Mouse (Mus musculus) cerebellum, adult 11-12 months (tissue): ENCODE measurements around the gene Col2a1.

Source experiments
- DNase-seq: peaks from one replicate; pipeline ENCODE4 v3.0.0; 2022

Gene Col2a1

DNA sequence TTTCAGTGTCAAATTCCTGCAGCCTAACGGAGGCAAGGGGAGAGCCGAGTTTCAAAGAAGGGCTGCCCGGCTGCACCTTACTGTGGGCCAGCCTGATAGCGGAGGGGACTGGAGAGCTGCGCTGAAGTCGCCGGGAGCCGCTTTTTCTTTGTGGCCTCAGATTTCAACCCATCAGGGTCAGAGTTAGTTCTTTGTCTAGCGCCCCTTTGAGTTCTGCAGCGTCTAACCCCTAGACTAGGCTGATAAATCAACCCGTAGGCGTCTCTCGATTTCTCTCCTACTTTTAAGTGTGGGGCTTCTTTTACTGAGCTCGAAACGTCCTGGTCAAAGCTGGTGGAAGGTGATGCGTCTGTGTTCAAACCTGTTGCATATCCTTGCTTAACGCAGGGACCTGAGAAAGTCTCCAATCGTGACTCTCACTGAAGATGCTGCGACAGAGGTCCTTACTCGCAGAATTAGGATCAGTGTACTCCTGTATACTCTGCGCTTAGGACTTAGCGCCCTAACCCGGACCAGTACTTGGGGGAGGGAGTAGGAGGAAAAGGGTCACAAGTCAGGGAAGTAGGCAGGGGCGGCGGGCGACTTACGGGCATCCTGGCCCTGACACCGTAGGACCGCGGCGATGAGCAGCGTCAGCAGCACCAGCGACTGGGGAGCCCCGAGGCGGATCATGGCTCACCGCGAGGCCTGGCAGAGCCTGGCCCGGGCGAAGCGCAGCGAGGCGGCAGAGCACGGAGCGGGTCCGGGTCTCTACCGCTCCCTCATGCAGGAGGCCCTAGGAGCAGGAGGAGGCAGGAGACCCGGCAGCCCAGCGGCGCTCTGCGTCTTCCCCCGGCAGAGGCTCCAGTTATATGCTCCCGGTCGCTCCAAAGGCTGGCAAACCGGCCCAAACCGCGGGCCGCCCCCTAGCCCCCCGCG lies at the start of gene Col2a1:
TSS of gene Col2a1 (minus strand) at position 874 of the 918 bp plus-strand sequence.
- no peak for DNase-seq

DNA sequence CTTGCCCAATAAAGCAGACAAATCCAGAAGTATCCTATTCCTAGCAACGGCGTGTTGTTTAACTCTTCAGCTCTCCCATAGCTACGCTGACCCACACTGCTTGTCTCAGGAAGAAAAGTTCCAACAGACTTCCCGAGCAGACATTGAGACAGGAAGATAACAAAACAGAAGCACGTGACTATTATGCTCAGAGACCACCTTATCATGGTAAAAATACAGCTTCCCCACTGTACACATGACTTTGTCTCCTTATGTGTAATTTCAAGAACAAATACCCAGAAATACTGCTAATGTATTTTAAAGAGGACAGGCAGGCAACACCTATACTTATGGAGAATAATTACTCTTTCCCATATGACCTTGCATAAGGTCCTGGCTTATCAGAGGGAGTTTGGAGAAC lies 47.2 kb upstream of the Col2a1 start:
- no peak for DNase-seq

DNA sequence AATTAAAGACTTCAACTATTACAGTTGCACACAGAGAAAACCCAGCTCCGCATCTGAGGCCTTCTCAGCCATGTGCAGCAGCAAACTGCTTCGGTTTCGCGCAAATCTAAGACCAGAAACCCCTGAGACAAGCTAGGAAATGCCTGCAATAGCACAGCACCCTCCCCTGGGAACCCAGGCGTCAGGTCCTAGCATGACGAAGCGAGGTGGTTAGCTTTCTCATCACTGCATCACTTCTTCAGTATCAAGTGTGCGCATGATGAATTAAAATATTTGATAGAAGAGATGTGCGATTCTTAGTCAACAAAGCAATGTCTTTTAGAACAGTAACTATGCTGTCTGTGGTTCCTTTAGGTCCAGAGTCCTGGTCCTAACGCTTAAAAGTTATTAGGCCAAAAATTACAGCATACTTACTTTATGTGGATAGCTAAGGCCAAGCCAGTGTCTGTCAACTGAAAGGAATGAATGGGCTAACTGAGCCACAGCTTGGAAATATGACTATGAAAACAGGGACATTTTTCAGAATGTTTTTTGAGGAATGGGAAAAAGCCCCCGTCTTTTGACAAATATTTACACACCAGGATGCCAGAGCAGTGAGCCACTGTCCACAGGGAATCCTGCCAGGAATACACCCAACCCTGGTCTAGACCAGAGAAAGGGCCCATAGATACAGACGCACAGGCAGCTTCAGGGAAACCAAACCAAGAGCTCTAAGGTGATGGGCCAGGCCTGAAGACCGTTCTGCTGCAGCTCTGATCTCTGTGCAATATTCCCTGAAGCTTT lies 44.6 kb upstream of the Col2a1 start:
- DNase-seq = no peak

DNA sequence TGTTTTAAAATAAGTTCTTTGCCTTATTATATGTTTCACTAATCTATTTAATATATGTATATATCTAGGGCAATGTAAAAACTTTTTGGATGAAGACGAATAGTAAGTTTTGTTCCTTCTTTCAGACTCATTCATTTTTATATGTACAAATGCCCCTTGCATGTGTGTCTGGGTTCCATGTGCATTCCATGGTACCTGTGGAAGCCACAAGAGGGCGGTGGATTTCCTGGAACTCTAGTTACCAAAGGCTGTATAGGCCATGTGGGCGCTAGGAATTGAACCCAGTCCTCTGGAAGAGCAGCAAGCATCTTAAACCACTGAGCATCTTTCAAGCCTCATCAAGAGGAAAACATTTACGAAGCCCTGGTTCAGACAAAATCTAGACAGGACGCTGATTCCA lies 39.9 kb upstream of the Col2a1 start:
- no peak for DNase-seq

DNA sequence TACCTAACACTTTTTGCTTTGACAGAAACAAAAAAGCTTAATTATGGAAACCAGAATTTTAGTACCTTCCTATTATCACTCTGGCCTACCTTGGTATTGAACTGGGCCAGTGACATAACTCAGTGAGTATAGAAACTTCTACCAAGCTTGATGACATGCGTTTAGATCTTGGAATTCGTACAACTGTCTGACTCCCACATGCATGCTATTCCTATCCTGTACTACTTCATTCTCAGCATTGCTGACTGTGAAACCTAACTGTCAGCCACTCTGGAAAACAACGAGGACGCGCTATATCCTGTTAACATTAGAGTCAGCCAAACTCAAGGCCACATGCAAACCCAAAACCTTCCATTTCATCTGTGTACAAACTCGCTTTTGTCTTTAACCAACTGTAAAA lies 39.5 kb upstream of the Col2a1 start:
- no peak for DNase-seq

DNA sequence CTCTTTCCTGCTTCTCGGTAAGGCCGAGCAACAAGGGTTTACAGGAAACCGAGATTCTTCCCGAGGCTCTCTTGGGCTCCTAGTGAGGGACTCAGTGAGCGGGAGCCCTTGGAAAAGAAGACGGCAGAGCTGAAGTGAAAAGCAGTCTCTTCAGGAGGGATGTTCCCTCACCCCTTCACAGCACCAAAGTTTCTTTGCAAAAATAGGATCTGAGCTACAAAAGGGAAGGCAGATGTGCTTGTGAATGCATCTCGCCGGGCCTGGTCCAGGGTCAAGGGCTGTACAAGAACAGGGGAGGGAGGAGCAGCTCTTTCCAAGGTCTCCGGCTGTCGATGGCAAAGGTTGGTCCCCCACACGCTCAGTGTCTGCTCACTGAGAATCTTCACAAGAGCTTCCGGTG lies 38.0 kb upstream of the Col2a1 start:
- no peak for DNase-seq

DNA sequence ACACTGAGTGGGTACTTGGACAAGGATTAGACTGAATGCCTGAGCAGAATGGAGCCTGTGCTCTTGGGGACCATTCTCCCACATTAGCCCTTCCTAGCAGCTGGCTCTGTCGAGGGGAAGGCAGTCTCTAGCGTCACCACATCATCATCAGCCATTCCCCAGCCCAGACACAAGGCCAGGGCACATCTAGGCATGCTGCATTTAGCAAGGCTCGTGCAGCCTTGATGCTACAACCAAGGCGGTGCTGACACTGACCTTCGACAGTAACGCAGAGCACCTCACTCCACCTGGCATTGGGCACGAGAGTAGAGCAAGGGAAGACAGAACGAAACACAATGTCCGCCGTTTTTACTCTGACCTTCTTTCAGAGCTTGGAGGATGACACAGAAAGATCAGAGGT lies 35.2 kb upstream of the Col2a1 start:
- no peak for DNase-seq

DNA sequence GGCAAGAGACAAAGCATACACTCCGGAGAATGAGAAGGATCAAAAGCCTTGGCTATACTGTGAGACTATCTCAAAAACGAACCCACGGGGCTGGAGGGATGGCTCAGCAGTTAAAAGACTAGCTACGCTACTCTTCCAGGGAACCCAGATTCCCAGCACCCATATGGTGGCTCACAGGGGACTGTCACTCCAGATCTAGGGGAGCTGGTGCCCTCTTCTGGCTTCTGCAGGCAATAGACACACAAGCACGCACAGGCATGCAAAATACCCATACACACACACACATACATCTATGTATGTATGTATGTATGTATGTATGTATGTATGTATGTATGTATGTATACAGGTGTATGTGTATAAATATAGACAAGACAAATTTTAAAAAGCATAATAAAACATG lies 32.1 kb upstream of the Col2a1 start:
- DNase-seq = no peak

DNA sequence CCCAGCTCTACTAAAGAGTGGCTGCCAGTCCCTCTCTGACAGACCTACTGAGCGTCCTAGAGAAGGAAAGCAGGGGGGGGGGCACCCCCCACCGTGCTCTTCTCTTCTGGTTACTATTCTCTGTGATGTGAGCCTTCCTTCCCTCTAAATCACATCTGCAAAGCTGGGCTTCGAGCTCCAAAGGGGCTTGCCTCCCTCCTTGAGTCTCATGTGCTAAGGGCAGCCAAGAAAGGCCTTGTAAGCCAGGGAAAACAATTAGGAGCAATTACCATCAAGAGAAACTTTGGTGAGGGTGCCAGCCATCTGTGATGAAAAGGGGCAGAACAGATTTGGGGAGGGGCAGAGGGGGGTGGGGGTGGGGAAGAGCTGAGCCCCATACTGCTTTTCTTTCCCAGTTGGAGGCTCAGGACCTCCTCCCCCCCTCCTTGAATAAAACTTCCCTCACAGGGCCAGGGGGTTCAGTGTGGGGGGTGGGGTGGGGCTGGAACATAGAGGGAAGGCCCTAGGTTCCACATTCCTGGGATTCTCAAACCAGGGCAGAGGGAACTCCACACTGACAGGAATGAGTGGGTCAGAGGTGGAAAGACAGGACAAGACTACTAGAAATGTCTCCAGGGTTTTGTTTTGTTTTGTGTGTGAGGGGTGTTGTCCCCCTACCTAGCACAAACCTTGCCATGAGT lies 30.7 kb upstream of the Col2a1 start:
- DNase-seq = no peak

DNA sequence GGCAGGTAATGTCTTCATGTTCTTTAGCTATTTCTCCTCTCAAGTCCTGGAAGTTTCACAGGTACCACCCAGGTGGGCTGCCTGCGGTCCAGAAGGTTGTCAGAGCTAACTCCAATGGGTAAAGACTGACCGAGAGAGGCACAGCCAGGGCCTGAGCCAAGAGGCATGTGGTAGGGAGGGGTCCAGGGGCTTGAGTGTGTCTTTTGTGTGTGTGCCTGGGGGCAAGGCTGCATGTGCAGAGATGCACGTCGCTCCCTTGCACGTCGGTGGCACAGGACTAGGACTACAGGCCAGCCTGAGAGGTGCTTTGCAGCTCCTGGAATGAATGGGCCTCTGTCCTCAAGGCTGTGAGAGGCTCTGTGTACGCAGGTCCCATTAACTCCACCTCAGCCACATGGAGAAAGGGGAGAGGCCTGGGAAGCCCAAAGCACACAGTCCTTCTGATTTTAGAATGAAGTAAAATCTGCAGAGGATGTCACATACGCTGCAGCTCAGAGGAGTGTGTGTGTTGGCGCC lies 28.8 kb upstream of the Col2a1 start:
- DNase-seq = no peak

DNA sequence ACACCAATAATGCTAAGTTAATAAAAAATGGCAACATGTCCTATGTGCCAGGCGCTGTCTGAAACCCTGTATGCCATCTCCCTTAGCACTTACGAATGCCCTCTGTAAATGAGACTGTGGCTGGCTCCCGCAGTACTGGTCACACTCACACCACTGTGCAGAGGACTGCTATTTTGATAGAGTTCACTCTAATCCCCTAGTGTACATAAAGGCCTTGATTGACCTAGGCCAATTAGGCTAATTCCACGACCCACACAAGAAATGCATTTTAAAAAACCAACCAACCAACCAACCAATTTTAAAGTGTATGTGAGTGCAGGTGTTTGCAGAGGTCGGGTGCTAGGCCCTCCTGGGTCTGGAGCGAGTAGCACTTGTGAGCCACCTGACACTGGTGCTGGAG lies 25.3 kb upstream of the Col2a1 start:
- DNase-seq = no peak

DNA sequence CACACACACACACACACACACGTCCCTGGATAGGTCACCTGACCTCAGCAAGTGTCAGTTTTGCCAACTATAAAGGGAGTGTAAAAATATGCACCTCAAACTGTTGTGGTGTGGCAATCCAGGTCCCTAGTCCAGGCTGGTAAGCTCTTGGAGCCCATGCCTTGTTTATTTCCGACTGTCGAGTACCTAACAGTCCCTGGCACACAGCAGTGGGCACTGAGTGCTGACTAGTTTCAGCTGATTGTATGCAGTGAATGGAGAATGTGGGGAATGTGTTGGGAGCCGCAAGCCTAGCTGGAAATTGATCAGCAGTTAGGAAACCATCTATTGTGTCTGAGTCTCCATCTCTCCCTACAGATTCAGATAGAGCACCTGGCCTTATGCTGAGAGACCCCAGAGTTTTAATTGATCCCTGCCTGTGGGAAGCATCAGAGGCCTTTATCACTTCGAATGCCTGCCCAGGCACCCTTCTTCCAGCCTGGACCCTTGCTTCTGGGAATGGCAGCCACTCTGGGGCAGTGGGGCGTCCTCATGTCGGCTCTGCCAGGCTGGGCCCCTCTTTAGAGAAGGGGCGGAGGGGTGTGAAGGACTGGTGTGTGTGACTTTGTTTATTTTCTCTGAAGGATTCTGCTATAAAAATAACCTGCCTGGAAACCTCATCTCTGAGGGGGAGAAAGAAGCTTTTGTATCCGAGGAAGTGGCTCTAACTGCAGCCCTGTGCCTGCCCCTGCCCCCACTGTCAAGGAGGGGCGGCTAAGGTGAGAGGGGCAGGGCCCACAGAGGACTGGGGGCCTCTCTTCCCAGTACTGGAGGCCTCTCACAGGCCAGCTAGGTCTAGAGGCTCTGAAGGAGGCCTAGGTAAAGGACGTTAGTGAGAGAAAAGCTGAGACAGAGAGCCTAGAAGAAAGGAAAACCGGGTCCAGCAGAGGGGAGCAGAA lies 22.7 kb upstream of the Col2a1 start:
- no peak for DNase-seq

DNA sequence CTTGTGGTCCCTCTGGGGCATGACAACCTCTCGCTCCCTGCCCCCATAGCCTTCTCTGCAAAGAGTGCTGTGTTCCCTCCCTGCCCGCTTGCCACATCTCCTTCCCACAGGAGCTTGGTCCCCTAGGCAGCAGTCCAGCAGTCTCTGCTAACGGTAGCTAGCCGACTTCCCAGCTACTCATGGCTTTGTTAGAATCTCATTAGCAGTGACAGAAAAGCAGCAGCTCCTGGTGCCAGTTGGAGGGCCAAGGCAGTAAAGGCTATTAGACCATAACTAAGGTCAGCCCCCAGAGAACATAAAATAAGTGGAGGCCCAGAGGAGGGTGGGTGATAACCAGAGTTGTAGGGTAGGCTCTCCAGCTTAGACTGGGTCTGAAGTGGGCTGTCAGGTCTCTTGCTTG lies 21.1 kb upstream of the Col2a1 start:
- DNase-seq = no peak

DNA sequence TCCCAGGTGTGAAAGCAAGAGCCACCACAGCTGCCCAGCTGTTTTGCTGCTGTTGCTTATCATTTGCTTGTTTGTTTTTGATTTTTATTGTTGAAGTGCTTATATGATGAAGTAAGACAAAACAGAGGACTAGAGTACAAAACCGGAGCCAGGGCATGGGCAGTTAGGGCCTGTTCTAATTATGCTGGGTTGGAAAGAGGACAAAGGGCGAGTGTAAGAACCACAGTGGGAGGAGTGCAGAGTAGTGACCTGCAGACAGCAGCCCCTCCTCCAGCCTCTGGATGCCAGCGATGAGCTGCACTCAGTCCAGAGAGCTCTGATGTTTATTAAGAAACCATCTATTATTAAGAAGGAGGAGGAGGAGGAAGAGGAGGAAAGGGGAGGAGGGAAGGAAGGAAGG lies 18.6 kb upstream of the Col2a1 start:
- no peak for DNase-seq

DNA sequence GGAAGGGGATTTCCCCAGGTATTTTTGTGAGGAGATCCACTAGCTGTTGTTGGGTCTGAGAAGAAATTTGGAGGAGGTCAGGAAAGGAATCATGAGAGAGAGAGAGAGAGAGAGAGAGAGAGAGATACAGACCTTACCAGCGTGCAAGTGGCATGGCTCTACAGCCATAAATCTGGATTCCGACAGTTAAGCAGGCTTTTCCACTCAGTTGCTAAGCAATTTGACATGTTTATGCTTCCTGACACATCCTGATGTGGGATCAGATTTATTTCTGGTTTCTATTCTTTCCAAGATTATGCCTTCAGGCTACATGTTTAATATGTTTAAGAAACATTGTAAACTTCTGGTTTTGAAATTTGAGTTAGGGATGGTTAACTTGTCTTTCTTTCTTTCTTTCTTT lies 17.4 kb upstream of the Col2a1 start:
- DNase-seq = no peak

DNA sequence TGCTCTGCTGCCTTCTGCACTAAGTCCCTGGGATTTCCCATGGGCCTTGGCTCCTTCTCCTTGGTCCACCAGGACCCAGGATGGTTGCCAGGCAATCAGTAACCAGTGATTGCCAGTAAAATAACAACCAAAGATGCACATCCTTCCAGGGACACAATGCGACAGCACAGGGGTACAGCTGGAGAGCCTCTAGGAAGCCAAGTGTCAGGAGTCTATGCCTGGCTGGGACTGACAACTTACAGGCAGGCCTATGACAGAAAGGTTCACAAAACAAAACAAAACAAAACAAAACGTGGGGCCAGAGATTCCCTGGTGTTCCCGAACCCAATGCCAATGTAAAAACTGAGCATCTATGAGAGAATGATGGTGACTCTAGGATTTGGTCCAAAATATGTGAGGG lies 14.6 kb upstream of the Col2a1 start:
- no peak for DNase-seq

DNA sequence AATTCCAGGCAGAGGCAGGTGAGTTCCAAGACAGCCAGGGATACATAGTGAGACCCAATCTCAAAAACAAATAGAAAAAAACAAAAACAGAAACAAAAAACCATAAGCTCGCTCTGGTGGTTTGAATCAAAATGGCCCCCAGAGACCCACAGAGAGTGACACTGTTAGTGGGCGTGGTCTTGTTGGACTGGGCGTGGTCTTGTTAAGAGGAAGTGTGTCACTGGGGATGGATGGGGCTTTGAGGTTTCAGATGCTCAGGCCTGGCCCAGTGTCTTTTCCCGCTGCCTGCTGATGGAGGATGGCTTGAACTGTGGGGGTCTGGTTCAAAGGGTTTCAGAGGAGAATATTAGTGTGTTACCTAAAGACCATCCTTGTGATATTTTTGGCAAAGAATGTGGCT lies 13.4 kb upstream of the Col2a1 start:
- no peak for DNase-seq

DNA sequence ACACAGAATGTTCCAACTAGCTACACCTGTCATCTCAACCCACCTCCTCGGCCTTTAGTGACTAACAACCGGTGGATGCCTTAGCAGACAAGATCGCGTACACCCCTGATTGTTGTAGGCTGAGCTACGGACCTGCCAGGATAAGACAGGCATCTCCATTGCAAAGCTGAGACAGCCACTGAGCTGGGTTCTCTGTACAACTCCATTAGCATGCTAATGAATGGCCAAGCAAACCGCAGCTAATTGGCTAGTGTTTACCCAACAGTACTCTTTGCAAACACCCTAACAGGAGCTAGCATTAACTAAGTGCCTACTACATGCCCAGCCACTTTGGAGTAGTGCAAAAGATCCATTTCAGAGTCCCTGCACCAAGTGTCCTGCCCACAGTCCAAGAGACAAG lies 8.3 kb upstream of the Col2a1 start:
- no peak for DNase-seq

DNA sequence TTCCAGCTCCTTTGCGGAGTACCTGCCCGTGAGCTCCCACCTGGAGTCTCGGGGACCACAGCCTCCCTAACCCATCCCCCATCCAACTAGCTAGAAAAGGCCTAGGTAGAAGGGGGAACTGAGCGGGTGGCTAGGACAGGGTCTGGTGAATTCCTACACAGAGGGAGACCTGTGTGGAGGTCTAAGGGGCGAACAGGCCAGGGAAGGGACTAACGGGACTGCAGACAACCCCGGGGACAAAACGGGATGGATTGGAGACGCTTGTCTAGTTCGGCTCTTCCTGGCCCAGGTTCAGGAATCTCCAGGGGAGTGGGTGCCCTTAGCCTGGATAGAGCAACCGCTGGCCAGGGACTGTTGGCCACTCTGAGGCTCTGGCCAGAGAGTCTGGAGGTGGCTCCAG lies 686 bp upstream of the Col2a1 start:
- DNase-seq = no peak

DNA sequence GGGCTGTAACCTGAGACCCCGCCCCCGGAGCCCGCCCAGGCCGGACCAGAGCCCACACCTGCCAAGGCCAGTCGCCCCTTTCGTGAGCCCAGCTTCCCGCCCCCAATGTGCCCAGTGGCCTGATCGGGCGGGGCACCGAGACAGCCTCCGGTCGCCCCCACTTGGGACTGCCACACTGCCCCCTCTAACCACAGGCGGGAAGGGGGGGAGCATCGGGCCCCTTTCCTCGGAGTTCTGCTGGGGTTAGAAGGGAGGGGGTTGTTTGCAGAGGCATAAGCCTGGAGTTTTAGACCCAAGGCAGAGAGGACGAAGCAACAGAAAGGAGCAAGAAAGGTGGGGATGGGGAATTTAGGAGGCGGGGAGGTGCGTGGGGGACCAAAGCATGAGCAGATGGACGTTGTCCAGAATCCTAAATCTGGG lies 255 bp upstream of the Col2a1 start:
- no peak for DNase-seq

DNA sequence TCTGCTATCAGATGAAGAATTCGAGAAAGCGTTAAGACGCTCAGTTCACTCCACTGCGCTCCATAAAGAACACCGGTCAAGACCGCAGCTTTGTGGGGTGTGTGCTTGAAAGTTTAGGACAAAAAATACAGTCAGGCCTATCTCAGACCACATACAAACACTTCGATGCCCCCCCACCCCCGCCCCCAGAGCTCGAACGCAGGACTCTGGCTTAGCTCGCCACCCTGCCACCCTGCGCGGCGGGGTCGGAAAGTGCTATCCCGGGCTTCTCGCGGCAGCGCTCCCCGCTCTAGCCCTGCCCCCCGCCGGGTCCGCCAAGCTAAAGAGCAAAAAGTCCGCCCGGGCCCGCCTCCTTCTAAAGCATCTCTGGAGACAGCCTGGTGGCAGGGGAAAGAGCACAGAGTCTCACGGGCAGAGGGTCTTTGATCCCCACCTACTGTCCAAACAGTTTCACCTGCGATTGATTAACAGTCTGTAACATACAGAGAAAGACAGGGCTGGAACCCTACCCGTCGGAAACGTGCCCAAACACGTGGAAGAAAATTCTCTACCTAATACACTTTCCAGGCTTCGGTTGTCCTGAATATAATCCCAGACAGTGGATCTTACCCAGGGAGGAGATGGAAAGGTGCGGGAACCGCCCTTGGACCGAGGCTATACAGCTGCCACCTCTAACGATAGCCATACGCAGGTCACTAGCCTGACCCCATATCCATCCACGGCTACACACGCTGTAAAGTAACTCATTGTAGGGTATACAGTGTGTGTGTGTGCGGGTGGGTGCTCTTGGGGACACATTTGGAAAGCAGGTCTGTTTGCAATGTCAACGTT lies 1.3 kb downstream of the Col2a1 start:
- DNase-seq = no peak
